Mouse (Mus musculus) forebrain, embryonic 13.5 days (tissue): ENCODE results near the gene Ndufv2. TPM values are rescaled to one million over a fixed set of nuclear protein-coding genes. Genes with fewer than 3 reads are reported as not detected.

ENCODE experiments used
- ATAC-seq: fragments of 200-750 bp; cut with Nextera tagmentation; 2 replicates; pipeline ENCODE4 v1.8.0; 2017
- H3K27ac ChIP-seq: fragments of 300-500 bp; sonication (generic); 2 replicates; pipeline ENCODE4 v1.5.1; 2015; ENCODE audit warnings: inconsistent platforms, mild to moderate bottlenecking, moderate library complexity
- H3K27me3 ChIP-seq: fragments of 300-500 bp; sonication (generic); 2 replicates; pipeline ENCODE4 v1.6.1; 2015; ENCODE audit warnings: mild to moderate bottlenecking, inconsistent platforms
- H3K36me3 ChIP-seq: fragments of 300-500 bp; sonication (generic); 2 replicates; pipeline ENCODE4 v1.6.1; 2015; ENCODE audit warnings: mild to moderate bottlenecking, inconsistent platforms; ENCODE audit not compliant: poor library complexity, severe bottlenecking
- H3K4me1 ChIP-seq: fragments of 300-500 bp; sonication (generic); 2 replicates; pipeline ENCODE4 v1.6.1; 2015; ENCODE audit warnings: inconsistent platforms
- H3K4me2 ChIP-seq: fragments of 300-500 bp; sonication (generic); 2 replicates; pipeline ENCODE4 v1.6.1; 2015; ENCODE audit warnings: inconsistent platforms, mild to moderate bottlenecking, moderate library complexity
- H3K4me3 ChIP-seq: fragments of 300-500 bp; sonication (generic); 2 replicates; pipeline ENCODE4 v1.5.1; 2015; ENCODE audit warnings: mild to moderate bottlenecking, inconsistent platforms
- H3K9ac ChIP-seq: fragments of 300-500 bp; sonication (generic); 2 replicates; pipeline ENCODE4 v1.6.1; 2015; ENCODE audit warnings: mild to moderate bottlenecking, inconsistent platforms
- H3K9me3 ChIP-seq: fragments of 300-500 bp; sonication (generic); replicated peaks from 2 replicates; pipeline ENCODE4 v1.6.1; 2016; ENCODE audit warnings: inconsistent platforms
- WGBS: fragments of 180-500 bp; shearing (Covaris S2); methylation state at CpG from one replicate; pipeline ENCODE4 v1.1.7; 2015; 5-methylcytosine and 5-hydroxymethylcytosine counted together
- polyA plus RNA-seq: library from polyadenylated mRNA; unstranded; fragments of >200 nt; fragmentation: Nextera tagmentation; extraction: Ambion mirVana; gene quantifications from 2 replicates; pipeline ENCODE4 v1.2.1, GENCODE M21; 2015

Gene Ndufv2
- polyA plus RNA-seq, 1 experiment from 2014 or later, result 358 TPM

DNA sequence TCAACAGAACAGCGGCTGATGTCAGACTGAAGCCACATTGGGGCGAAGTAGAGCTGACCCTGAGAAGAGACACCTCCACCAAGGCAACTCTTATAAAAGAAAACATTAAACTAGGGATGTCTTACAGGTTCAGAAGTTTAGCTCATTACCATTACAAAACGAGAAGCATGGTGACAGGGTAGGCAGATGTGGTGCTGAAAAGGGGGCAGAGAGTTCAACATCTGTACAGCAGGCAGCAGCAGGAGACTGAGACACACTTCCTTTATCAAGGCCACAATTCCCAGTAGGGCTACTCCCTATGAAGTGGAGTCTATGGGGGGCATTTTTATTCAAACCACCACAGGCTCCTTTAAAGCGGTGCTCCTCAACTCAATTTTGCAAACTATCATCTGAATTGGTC, 6.8 kb upstream of the Ndufv2 start:
- Histone ChIP-seq H3K27me3 (no peaks in the 10 kb centered on the region), H3K9ac (no peak overlapping the region), H3K4me1 (peaks cover 15% of the 10 kb centered on the region), H3K27ac (no peak overlapping the region), H3K4me3 (no peak overlapping the region), H3K36me3 (no peaks in the 10 kb centered on the region), H3K4me2 (no peak overlapping the region), H3K9me3 (no peaks in the 10 kb centered on the region)
- no peak for ATAC-seq
- 85% methylated on average over 4 of the region's 4 CpGs for WGBS

DNA sequence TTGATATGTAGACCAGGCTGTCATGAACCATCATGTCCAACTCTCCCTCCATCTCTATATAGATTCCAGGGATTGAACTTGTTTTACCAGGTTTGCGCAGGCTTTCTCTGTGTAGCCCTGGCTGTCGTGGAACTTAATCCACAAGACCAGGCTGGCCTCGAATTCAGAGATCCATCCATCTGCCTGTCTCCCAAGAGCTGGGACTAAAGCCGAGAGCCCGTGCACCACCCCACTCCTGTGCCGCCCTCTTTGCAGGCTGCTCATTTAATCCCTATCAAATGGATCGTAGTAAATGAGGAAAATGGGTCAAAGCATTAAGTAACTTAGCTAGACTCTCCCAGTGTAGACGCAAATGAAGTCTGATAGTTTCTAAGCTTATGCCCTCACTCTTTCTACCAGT, 6.1 kb upstream of the Ndufv2 start:
- no peak overlapping the region for H3K9ac ChIP-seq
- no peaks in the 10 kb centered on the region for H3K36me3 ChIP-seq
- no peak for ATAC-seq
- H3K4me3 ChIP-seq, result no peak overlapping the region
- no peak overlapping the region for H3K4me2 ChIP-seq
- no peaks in the 10 kb centered on the region for H3K27me3 ChIP-seq
- H3K4me1 ChIP-seq, result peaks cover 12% of the 10 kb centered on the region
- no peak overlapping the region for H3K27ac ChIP-seq
- 70% methylated on average over 8 of the region's 8 CpGs for WGBS
- no peaks in the 10 kb centered on the region for H3K9me3 ChIP-seq

DNA sequence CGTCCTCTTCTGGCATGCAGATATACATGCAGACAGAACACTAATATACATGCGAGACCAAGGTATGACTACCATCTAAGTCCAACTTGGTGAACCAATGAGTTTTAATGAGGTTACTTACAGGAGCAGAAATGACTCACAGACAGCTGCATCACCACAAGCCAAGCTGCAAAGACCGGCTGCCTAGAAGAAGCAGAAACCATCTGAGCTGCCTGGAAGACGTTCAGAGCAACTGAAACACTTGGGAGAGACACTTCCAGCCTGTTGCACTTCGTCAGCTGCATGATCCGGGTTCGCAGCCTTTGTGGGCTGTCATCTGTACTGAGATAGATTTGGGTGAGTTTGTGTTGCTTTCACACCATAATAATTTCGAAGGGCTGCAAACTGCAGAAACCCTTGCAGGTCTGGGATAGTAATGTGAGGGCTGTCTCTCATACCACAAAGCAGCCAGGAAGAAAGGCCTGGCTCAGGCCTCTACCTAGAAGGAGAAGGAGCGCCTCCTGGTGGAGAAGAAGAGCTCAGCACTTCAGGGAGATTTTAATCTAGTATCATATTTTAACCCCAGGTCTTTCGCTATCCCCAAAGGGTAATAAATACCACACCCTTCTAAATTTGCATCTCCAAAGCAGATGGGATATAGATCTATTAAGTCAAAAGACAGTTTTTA, 5.4 kb upstream of the Ndufv2 start:
- Histone ChIP-seq H3K9ac (no peak overlapping the region), H3K4me3 (no peak overlapping the region), H3K4me1 (peaks cover 5% of the 10 kb centered on the region; the same call in 1 of the 2 replicates), H3K4me2 (no peak overlapping the region), H3K36me3 (no peaks in the 10 kb centered on the region), H3K9me3 (no peaks in the 10 kb centered on the region), H3K27me3 (no peaks in the 10 kb centered on the region), H3K27ac (no peak overlapping the region)
- ATAC-seq, result no peak; the same call in 1 of the 2 replicates
- 53% methylated on average over 10 of the region's 10 CpGs for WGBS

DNA sequence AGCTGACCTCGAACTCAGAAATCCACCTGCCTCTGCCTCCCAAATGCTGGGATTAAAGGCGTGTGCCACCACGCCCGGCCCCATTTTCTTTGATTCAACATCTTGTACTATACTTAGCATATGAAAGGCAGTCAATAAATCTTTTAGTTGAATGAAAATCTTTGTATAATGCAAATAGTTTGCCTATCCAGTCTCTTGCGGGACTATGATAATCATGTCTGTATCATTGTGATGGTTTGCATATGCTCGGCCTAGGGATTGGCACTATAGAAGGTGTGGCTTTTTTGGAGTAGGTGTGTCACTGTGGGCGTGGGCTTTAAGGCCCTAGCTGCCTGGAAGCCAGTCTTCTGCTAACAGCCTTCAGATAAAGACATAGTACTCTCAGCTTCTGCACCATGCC, 2.7 kb upstream of the Ndufv2 start:
- Histone ChIP-seq H3K4me1 (peaks cover 15% of the 10 kb centered on the region), H3K27ac (no peak overlapping the region), H3K27me3 (no peaks in the 10 kb centered on the region), H3K36me3 (no peaks in the 10 kb centered on the region), H3K9me3 (no peaks in the 10 kb centered on the region), H3K4me2 (no peak overlapping the region), H3K9ac (no peak overlapping the region), H3K4me3 (no peak overlapping the region)
- no peak for ATAC-seq
- 87% methylated on average over 7 of the region's 7 CpGs for WGBS

DNA sequence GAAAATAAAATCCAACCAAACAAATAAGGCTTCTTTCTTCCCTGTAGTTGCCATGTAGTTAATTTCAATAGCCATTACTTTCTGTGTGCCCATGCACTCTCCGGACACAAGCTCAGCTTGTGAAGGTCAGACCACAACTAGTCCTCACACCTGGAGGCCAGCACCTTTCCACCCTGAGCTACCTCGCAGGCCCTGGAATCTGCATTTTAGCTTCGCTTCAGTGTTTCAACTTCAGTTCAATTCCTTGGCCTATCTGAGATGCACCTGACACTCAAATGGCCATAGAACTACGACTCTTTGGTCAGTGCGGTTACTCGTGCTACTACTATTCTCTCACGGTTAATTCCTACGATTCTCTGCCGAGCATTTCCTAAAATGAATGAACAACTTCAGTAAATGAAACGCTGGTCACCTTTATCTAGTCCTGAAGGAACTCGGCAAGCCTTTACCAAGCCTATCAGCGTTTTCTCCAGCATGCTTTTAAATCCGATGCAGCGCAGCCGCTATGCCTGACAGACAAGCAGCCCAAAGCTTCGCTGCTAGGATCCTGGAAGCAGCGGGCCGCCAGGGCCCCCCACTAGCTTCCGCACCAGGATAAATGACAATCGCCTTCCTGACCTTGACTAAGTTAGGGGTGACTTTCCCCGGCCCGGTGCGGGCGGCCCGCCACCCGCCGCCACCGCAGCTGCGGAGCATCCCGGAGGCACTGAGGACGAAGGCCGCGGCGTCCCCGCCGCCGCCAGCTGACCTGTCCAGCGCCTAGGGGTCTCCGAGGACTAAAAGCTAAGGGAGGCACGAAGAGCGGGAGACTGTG, 586 bp downstream of the Ndufv2 start:
- under 1% methylated on average over 41 of the region's 41 CpGs for WGBS
- no peaks in the 10 kb centered on the region for H3K27me3 ChIP-seq
- H3K4me3 ChIP-seq, result peak overlapping the region; percentile 88
- peak overlapping the region; percentile 93 for H3K27ac ChIP-seq
- no peaks in the 10 kb centered on the region for H3K36me3 ChIP-seq
- peaks cover 15% of the 10 kb centered on the region for H3K4me1 ChIP-seq
- no peaks in the 10 kb centered on the region for H3K9me3 ChIP-seq
- peak overlapping the region; percentile 96 for H3K4me2 ChIP-seq
- no peak; the same call in 1 of the 2 replicates for ATAC-seq
- peak overlapping the region; percentile 95 for H3K9ac ChIP-seq

DNA sequence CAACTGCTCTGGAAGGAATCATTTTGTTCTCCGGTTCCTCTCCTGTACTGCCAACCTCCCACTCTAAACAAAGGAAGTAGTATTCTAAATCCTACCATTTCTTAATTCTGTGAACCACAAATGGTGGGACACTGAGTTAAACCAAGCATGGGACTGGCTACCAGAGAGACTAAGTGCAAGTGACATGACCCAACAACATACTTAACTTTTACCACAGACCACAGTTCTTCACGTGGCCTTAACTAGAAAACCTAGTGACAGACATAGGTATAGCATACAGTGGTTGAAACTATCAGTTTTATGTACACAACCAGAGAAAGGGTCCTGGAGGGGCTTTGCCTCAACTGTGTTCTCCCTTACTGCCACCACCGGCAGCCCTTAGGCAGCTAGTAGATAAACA, 8.7 kb downstream of the Ndufv2 start:
- Histone ChIP-seq H3K4me3 (no peak overlapping the region), H3K9ac (no peak overlapping the region), H3K27ac (no peak overlapping the region), H3K9me3 (no peaks in the 10 kb centered on the region), H3K27me3 (no peaks in the 10 kb centered on the region), H3K4me2 (no peak overlapping the region), H3K36me3 (peaks cover 25% of the 10 kb centered on the region), H3K4me1 (no peaks in the 10 kb centered on the region)
- 88% methylated on average over 3 of the region's 3 CpGs for WGBS
- no peak for ATAC-seq

DNA sequence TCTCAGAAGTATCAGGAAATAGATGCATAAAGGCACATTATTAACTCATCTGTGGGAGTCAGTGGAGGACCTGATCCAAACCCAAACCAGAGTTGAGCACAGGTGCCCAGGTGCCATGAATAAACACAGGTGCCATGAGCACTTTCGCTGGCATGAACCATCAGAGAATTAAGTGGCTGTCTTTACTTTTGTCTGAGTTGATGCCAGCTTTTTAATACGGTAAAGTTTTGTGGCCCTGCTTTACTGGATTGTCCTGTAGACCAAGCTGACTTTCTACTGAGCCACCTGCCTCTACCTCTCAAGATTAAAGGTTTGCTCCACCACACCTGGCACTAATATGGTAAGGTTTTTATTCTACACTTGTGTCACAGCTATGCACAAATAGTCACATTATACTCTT, 9.3 kb downstream of the Ndufv2 start:
- 95% methylated on average over 2 of the region's 2 CpGs for WGBS
- H3K27me3 ChIP-seq, result no peaks in the 10 kb centered on the region
- no peak overlapping the region for H3K4me2 ChIP-seq
- H3K27ac ChIP-seq, result no peak overlapping the region
- H3K36me3 ChIP-seq, result peaks cover 30% of the 10 kb centered on the region
- no peak overlapping the region for H3K4me3 ChIP-seq
- H3K9ac ChIP-seq, result no peak overlapping the region
- H3K4me1 ChIP-seq, result no peaks in the 10 kb centered on the region
- H3K9me3 ChIP-seq, result no peaks in the 10 kb centered on the region
- no peak for ATAC-seq

DNA sequence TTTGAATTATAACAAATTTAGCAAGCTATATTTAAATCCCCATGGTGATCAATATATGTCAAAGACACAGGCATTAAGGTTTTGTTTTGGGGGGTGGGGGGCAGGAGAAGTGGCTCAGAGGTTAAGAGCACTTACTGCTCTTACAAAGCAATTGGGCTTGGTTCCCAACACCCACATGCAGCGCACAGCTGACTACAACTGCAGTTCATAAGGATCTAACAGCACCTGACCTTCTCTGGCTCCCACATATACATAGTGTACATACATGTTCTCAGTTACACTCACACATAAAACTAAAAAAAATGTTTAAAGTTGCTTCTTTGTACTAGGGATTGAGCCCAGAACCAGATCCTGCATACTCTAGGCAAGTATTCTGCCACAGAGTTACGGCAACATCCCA, 10.0 kb downstream of the Ndufv2 start:
- Histone ChIP-seq H3K4me2 (no peak overlapping the region), H3K27ac (no peak overlapping the region), H3K36me3 (peaks cover 36% of the 10 kb centered on the region), H3K27me3 (no peaks in the 10 kb centered on the region), H3K9me3 (no peaks in the 10 kb centered on the region), H3K4me1 (no peaks in the 10 kb centered on the region), H3K4me3 (no peak overlapping the region), H3K9ac (no peak overlapping the region)
- 86% methylated on average over 2 of the region's 2 CpGs for WGBS
- ATAC-seq, result no peak

DNA sequence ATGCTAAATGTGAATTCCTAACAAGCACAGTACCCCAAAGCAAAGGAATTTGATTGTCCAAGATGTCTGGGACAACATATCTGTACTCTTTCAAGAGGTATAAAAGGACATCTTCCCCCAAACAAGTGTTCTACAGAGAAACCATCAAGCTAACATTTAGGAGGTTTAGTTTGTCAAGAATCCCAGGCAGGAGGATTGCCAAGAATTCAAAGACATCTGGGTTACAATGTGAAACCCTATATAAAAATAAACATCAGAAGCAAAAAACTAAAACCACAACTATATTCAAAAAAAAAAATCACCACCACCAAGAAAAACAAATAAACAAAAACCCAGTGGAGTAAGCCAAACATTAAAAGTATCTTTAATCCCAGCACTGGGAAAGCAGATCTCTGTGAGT, 11.1 kb downstream of the Ndufv2 start:
- no peak for ATAC-seq

DNA sequence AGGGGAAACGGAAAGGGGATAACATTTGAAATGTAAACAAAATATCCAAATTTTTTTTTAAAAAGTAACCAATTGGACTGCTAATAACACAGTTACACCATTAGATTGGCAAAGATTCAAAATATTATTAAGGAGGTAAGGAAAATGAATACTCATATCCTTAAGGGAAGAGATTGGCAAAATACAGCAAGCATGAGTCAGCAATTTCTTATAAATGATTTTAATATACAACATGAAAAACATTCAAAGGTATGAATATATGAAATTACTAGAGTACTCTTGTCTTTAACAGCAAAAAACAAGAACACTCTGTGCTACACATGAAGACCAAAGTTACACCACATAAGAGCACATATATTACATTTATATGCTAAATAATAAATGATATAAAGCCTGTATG, 16.3 kb downstream of the Ndufv2 start:
- H3K27ac ChIP-seq, result no peak overlapping the region
- H3K27me3 ChIP-seq, result no peaks in the 10 kb centered on the region
- H3K36me3 ChIP-seq, result peaks cover 56% of the 10 kb centered on the region
- no peak overlapping the region for H3K4me2 ChIP-seq
- whole genome bisulfite sequencing, result 93% methylated on average over 1 of the region's 1 CpGs
- H3K4me1 ChIP-seq, result no peaks in the 10 kb centered on the region
- no peak for ATAC-seq
- no peak overlapping the region for H3K4me3 ChIP-seq
- no peak overlapping the region for H3K9ac ChIP-seq
- no peaks in the 10 kb centered on the region for H3K9me3 ChIP-seq

More for the DNA sequence above, 11.1 kb downstream of the Ndufv2 start:
- Histone ChIP-seq H3K27me3 (no peaks in the 10 kb centered on the region), H3K4me3 (no peak overlapping the region), H3K9me3 (no peaks in the 10 kb centered on the region), H3K4me1 (no peaks in the 10 kb centered on the region), H3K36me3 (peaks cover 47% of the 10 kb centered on the region), H3K9ac (no peak overlapping the region), H3K4me2 (no peak overlapping the region), H3K27ac (no peak overlapping the region)

DNA sequence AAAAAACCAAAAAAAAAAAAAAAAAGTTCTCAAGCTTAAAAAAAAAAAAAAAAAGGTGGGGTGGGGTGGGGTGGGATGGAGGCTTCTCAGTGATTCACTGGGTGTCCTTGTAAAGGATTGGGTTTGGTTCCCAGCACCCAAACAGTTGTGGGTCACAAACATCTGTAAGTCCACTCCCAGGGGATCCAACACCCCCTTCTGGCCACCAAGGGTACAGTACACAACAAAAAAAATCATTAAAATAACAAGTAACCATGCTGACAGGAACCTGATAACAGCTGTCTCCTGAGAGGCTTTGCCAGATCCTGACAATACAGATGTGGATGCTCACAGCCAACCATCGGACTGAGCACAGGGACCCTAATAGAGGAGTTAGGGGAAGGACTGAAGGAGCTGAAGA, 16.9 kb downstream of the Ndufv2 start:
- Histone ChIP-seq H3K9me3 (no peaks in the 10 kb centered on the region), H3K9ac (no peak overlapping the region), H3K4me3 (no peak overlapping the region), H3K27me3 (no peaks in the 10 kb centered on the region), H3K36me3 (peaks cover 57% of the 10 kb centered on the region), H3K4me2 (no peak overlapping the region), H3K4me1 (no peaks in the 10 kb centered on the region), H3K27ac (no peak overlapping the region)
- WGBS, result 90% methylated on average over 1 of the region's 1 CpGs
- no peak for ATAC-seq

DNA sequence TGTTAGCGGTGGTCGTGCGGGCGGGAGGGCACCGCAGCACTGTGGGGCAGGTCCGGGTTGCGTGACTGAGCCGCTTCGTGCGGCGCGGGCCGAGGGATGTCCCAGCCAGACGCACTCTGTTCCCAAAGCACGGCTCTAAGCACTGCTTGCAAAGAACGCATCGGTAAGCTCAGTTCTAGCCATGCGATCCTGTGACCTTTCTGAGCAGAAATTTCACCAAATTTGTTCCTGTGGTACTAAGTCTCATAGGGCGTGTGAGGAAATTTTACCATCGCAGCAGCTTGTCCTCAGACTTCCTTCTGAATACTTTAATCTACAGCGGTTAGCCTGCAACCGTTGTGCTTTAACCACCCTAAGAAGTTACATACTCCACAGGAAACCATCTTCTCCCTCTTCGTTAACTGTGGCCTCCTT, 23.9 kb downstream of the Ndufv2 start:
- H3K9me3 ChIP-seq, result no peaks in the 10 kb centered on the region
- peak overlapping the region; percentile 95 for H3K27ac ChIP-seq
- H3K9ac ChIP-seq, result peak overlapping the region; percentile 91
- WGBS, result 1% methylated on average over 23 of the region's 23 CpGs
- peak; percentile 73 for ATAC-seq
- H3K4me1 ChIP-seq, result peaks cover 19% of the 10 kb centered on the region
- H3K4me3 ChIP-seq, result peak overlapping the region; percentile 94
- H3K27me3 ChIP-seq, result no peaks in the 10 kb centered on the region
- H3K4me2 ChIP-seq, result peak overlapping the region; percentile 84
- H3K36me3 ChIP-seq, result peaks cover 22% of the 10 kb centered on the region
